Mouse (Mus musculus) layer of hippocampus, postnatal 36 days (tissue): ENCODE measurements around the gene Dpm2. TPM values are rescaled to one million over a fixed set of nuclear protein-coding genes. Genes with fewer than 3 reads are reported as not detected.
A peak's percentile ranks its signal among the peaks of the same experiment; 100 is the strongest.

ENCODE experiments used
- DNase-seq, 2 experiments: peaks; one replicate each; pipeline ENCODE4 v3.0.0; 2022
- total RNA-seq, 2 experiments: library from RNA; stranded (reverse); gene quantifications; 2 replicates each; pipeline ENCODE4 v1.2.3; 2021

The Dpm2 gene
- total RNA-seq, 2 experiments from 2014 or later, result 69.1 to 81.8 TPM

GRCm38 (mm10) chr2:32585149-32585714 is 14.6 kb downstream of the Dpm2 start:
- DNase-seq, result no peak

GRCm38 (mm10) chr2:32586871-32587351 is 16.3 kb downstream of the Dpm2 start, which contains the start of gene St6galnac4:
St6galnac4 (plus strand) TSS chr2:32587095.
- DNase-seq, result peak; percentile 90

- DNase-seq, result no peak
Observed at GRCm38 (mm10) chr2:32587731-32588321, 17.2 kb downstream of the Dpm2 start.

GRCm38 (mm10) chr2:32589213-32589795 is 18.6 kb downstream of the Dpm2 start:
- DNase-seq, result no peak

- DNase-seq, result no peak
Observed at GRCm38 (mm10) chr2:32590224-32590623, 19.6 kb downstream of the Dpm2 start.

GRCm38 (mm10) chr2:32591249-32591648 is 20.6 kb downstream of the Dpm2 start:
- no peak for DNase-seq

- no peak for DNase-seq
Observed at GRCm38 (mm10) chr2:32596725-32597124, 26.1 kb downstream of the Dpm2 start.

GRCm38 (mm10) chr2:32597248-32597647 is 26.6 kb downstream of the Dpm2 start:
- no peak for DNase-seq

GRCm38 (mm10) chr2:32597699-32598098 is 27.0 kb downstream of the Dpm2 start:
- no peak for DNase-seq

GRCm38 (mm10) chr2:32598506-32598905 is 27.8 kb downstream of the Dpm2 start:
- no peak for DNase-seq

- no peak for DNase-seq
Observed at GRCm38 (mm10) chr2:32599409-32599808, 28.8 kb downstream of the Dpm2 start, which contains the start of gene St6galnac6. St6galnac6 (plus strand) TSS chr2:32599709.

GRCm38 (mm10) chr2:32601417-32602065 is 30.9 kb downstream of the Dpm2 start:
- DNase-seq, result no peak

- peak; percentile 84 to 85 for DNase-seq
Observed at GRCm38 (mm10) chr2:32602600-32603054, 32.0 kb downstream of the Dpm2 start.

- DNase-seq, result no peak
Observed at GRCm38 (mm10) chr2:32604631-32605030, 34.0 kb downstream of the Dpm2 start.

- DNase-seq, result peak; percentile 80 to 82
Observed at GRCm38 (mm10) chr2:32606161-32607142, 35.8 kb downstream of the Dpm2 start.

- no peak for DNase-seq
Observed at GRCm38 (mm10) chr2:32607262-32607947, 36.7 kb downstream of the Dpm2 start.

GRCm38 (mm10) chr2:32608141-32608777 is 37.6 kb downstream of the Dpm2 start:
- DNase-seq, result peak in 1 of 2 experiments; percentile 54

GRCm38 (mm10) chr2:32608778-32609435 is 38.2 kb downstream of the Dpm2 start:
- no peak for DNase-seq

GRCm38 (mm10) chr2:32610610-32611229 is 40.1 kb downstream of the Dpm2 start:
- peak in 1 of 2 experiments; percentile 45 for DNase-seq

- no peak for DNase-seq
Observed at GRCm38 (mm10) chr2:32612274-32612673, 41.6 kb downstream of the Dpm2 start.
